17 mouse cellular contexts compared by ENCODE assay signal in the genomic region with DNA sequence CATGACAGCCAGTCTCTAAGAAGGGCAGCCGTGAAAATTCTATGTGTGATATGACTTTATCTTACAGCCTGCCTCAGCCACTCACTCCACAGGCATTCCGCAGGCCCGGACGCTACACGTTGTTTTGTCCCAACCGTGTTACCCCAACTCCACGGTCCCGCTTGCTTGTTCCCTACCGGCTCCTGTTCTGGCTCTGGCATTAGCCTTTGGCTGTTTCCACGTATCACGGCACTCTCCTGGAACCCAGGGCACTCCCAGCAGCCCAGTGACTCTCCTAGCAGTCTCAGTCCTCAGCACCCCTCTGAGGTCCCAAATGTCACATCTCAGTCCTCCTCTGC. TPM values are rescaled to one million over a fixed set of nuclear protein-coding genes. Genes with fewer than 3 reads are reported as not detected.
"Had no signal": no experiment of that assay in that cellular context is flagged by ENCODE, and none has a peak within 500 bp of the region (broad histone marks: within the 10 kb centered on the region; RNA-seq: fewer than 3 reads in every experiment).

No protein-coding gene starts in this region.

- H3K27me3 ChIP-seq: limb, embryonic 12.5 days; liver, embryonic 13.5 days; midbrain, embryonic 12.5 days; stomach, embryonic 15.5 days had no signal

- DNase-seq: liver; liver, embryonic 13.5 days; liver, postnatal 0 days; right cerebral cortex, postnatal 14 days; thymus, adult 2 months; thymus, postnatal 25 days had no signal

- H3K36me3 ChIP-seq: limb, embryonic 12.5 days; liver, embryonic 13.5 days; midbrain, embryonic 12.5 days; stomach, embryonic 15.5 days had no signal

- ATAC-seq: liver, postnatal 0 days had no signal

- H3K4me1 ChIP-seq: limb, embryonic 12.5 days; liver, embryonic 13.5 days; megakaryocyte, embryonic 14.5 days; midbrain, embryonic 12.5 days; stomach, embryonic 15.5 days had no signal

- H3K27ac ChIP-seq: layer of hippocampus, adult 2 months; limb, embryonic 12.5 days; liver, embryonic 13.5 days; macrophage; midbrain, embryonic 12.5 days; stomach, embryonic 15.5 days had no signal

- H3K9ac ChIP-seq: limb, embryonic 12.5 days; liver, embryonic 13.5 days; liver, postnatal 0 days; midbrain, embryonic 12.5 days; stomach, embryonic 15.5 days had no signal

- H3K9me3 ChIP-seq: limb, embryonic 12.5 days; liver, embryonic 13.5 days; megakaryocyte, embryonic 14.5 days; midbrain, embryonic 12.5 days; stomach, embryonic 15.5 days had no signal

- H3K4me2 ChIP-seq: limb, embryonic 12.5 days; liver, embryonic 13.5 days; midbrain, embryonic 12.5 days; stomach, embryonic 15.5 days had no signal

- H3K4me3 ChIP-seq: layer of hippocampus, adult 2 months; limb, embryonic 12.5 days; liver, embryonic 13.5 days; megakaryocyte, embryonic 14.5 days; midbrain, embryonic 12.5 days; stomach, embryonic 15.5 days had no signal

RNA-seq across cellular contexts. Expression of gene Togaram2, which starts 25.5 kb away (rescaled TPM):
- polyA plus RNA-seq: limb, embryonic 12.5 days; liver, embryonic 13.5 days; liver, postnatal 0 days; macrophage had no signal

RNA-seq across cellular contexts. Expression of gene Pcare, which starts 54.1 kb away (rescaled TPM):
- polyA plus RNA-seq: kidney, embryonic 14.5 days; limb, embryonic 12.5 days; liver, postnatal 0 days; macrophage; midbrain, embryonic 12.5 days; midbrain, postnatal 0 days; neural tube, embryonic 14.5 days; spleen, adult 2 months; stomach, embryonic 15.5 days; thymus, adult 2 months; urinary bladder, adult 2 months had no signal
